Mouse (Mus musculus): ENCODE data around the gene Rnf10. TPM values are rescaled to one million over a fixed set of nuclear protein-coding genes. Genes with fewer than 3 reads are reported as not detected.

The Rnf10 gene
- polyA plus RNA-seq, 1 experiment from 2014 or later: 120 TPM

- H3K27me3 ChIP-seq (ENCODE audit: insufficient read depth, low read length): no peaks in the 10 kb centered on the region
- H3K9me3 ChIP-seq (replicated peaks; ENCODE audit: low read length): no peaks in the 10 kb centered on the region
- TF ChIP-seq CTCF (IDR thresholded peaks at IDR 0.05; ENCODE audit: low read depth): peak; percentile 56
- peak overlapping the region; percentile 79 for H3K4me3 ChIP-seq (replicated peaks; ENCODE audit: low read depth, low read length)
- under 1% methylated on average over 46 of the region's 46 CpGs for WGBS
- H3K4me1 ChIP-seq (replicated peaks; ENCODE audit: insufficient read depth, low read length): peaks cover 13% of the 10 kb centered on the region; the same call in 1 of the 2 replicates
- H3K27ac ChIP-seq: peak overlapping the region; percentile 95
- ATAC-seq (replicated peaks; ENCODE audit: low FRiP score, low read depth) (no peak; the same call in 1 of the 2 replicates), DNase-seq (ENCODE audit: low spot score) (peak; percentile 93)
- peak overlapping the region; percentile 70 for H3K4me2 ChIP-seq (ENCODE audit: low read length)
- H3K36me3 ChIP-seq (ENCODE audit: insufficient read depth, low read length): peaks cover 21% of the 10 kb centered on the region
- H3K9ac ChIP-seq (ENCODE audit: low read depth, low read length): peak overlapping the region; percentile 84
These were observed 27.5 kb upstream of the Rnf10 start for GRCm38 (mm10) chr5:115300035-115300744.

- Histone ChIP-seq H3K27ac (no peak overlapping the region), H3K9ac (ENCODE audit: low read depth, low read length) (no peak overlapping the region)
- WGBS: 77% methylated on average over 10 of the region's 10 CpGs
These were observed 23.6 kb upstream of the Rnf10 start for GRCm38 (mm10) chr5:115296347-115296746.

GRCm38 (mm10) chr5:115294173-115294572, 21.5 kb upstream of the Rnf10 start:
- 94% methylated on average over 8 of the region's 8 CpGs for WGBS
- peaks cover 41% of the 10 kb centered on the region for H3K36me3 ChIP-seq (ENCODE audit: insufficient read depth, low read length)

More at GRCm38 (mm10) chr5:115296347-115296746, 23.6 kb upstream of the Rnf10 start:
- Histone ChIP-seq H3K36me3 (ENCODE audit: insufficient read depth, low read length) (peaks cover 28% of the 10 kb centered on the region), H3K4me3 (replicated peaks; ENCODE audit: low read depth, low read length) (no peak overlapping the region), H3K4me1 (replicated peaks; ENCODE audit: insufficient read depth, low read length) (peaks cover 13% of the 10 kb centered on the region; the same call in 1 of the 2 replicates), H3K9me3 (replicated peaks; ENCODE audit: low read length) (no peaks in the 10 kb centered on the region), H3K27me3 (ENCODE audit: insufficient read depth, low read length) (no peaks in the 10 kb centered on the region), H3K4me2 (ENCODE audit: low read length) (no peak overlapping the region)
- ATAC-seq (replicated peaks; ENCODE audit: low FRiP score, low read depth) (no peak), DNase-seq (ENCODE audit: low spot score) (no peak)
- no peak for TF ChIP-seq CTCF (IDR thresholded peaks at IDR 0.05; ENCODE audit: low read depth)

GRCm38 (mm10) chr5:115284735-115285134, 12.0 kb upstream of the Rnf10 start:
- H3K4me3 ChIP-seq (replicated peaks; ENCODE audit: low read depth, low read length): no peak overlapping the region
- H3K27me3 ChIP-seq (ENCODE audit: insufficient read depth, low read length): no peaks in the 10 kb centered on the region
- TF ChIP-seq CTCF (IDR thresholded peaks at IDR 0.05; ENCODE audit: low read depth): peak; percentile 56
- no peak for DNase-seq (ENCODE audit: low spot score)
- peaks cover 23% of the 10 kb centered on the region for H3K36me3 ChIP-seq (ENCODE audit: insufficient read depth, low read length)
- no peak overlapping the region for H3K27ac ChIP-seq
- H3K4me2 ChIP-seq (ENCODE audit: low read length): no peak overlapping the region
- no peak for ATAC-seq (replicated peaks; ENCODE audit: low FRiP score, low read depth)
- H3K9ac ChIP-seq (ENCODE audit: low read depth, low read length): no peak overlapping the region
- H3K4me1 ChIP-seq (replicated peaks; ENCODE audit: insufficient read depth, low read length): no peaks in the 10 kb centered on the region
- H3K9me3 ChIP-seq (replicated peaks; ENCODE audit: low read length): no peaks in the 10 kb centered on the region
- WGBS: 90% methylated on average over 3 of the region's 3 CpGs

More at GRCm38 (mm10) chr5:115294173-115294572, 21.5 kb upstream of the Rnf10 start:
- Histone ChIP-seq H3K9ac (ENCODE audit: low read depth, low read length) (no peak overlapping the region), H3K27ac (no peak overlapping the region), H3K4me3 (replicated peaks; ENCODE audit: low read depth, low read length) (no peak overlapping the region), H3K4me2 (ENCODE audit: low read length) (no peak overlapping the region), H3K4me1 (replicated peaks; ENCODE audit: insufficient read depth, low read length) (peaks cover 10% of the 10 kb centered on the region; the same call in 1 of the 2 replicates), H3K9me3 (replicated peaks; ENCODE audit: low read length) (no peaks in the 10 kb centered on the region), H3K27me3 (ENCODE audit: insufficient read depth, low read length) (no peaks in the 10 kb centered on the region)
- no peak for DNase-seq (ENCODE audit: low spot score)
- ATAC-seq (replicated peaks; ENCODE audit: low FRiP score, low read depth): no peak
- peak; percentile 35; the same call in 1 of the 2 replicates for TF ChIP-seq CTCF (IDR thresholded peaks at IDR 0.05; ENCODE audit: low read depth)

GRCm38 (mm10) chr5:115280050-115280687, 7.5 kb upstream of the Rnf10 start:
- ATAC-seq (replicated peaks; ENCODE audit: low FRiP score, low read depth) (no peak), DNase-seq (ENCODE audit: low spot score) (no peak)
- Histone ChIP-seq H3K9me3 (replicated peaks; ENCODE audit: low read length) (no peaks in the 10 kb centered on the region), H3K36me3 (ENCODE audit: insufficient read depth, low read length) (peaks cover 14% of the 10 kb centered on the region), H3K9ac (ENCODE audit: low read depth, low read length) (peak overlapping the region; percentile 85), H3K4me3 (replicated peaks; ENCODE audit: low read depth, low read length) (peak overlapping the region; percentile 91), H3K4me2 (ENCODE audit: low read length) (peak overlapping the region; percentile 79), H3K27me3 (ENCODE audit: insufficient read depth, low read length) (no peaks in the 10 kb centered on the region), H3K27ac (peak overlapping the region; percentile 65; the same call in 1 of the 2 replicates), H3K4me1 (replicated peaks; ENCODE audit: insufficient read depth, low read length) (no peaks in the 10 kb centered on the region)
- WGBS: 4% methylated on average over 17 of the region's 17 CpGs
- TF ChIP-seq CTCF (IDR thresholded peaks at IDR 0.05; ENCODE audit: low read depth): no peak

- peak within 1 kb of the TSS; percentile 65; the same call in 1 of the 2 replicates for H3K27ac ChIP-seq
- peak; percentile 82 for DNase-seq (ENCODE audit: low spot score)
- peak within 1 kb of the TSS; percentile 79 for H3K4me2 ChIP-seq (ENCODE audit: low read length)
- peaks cover 10% of the 10 kb centered on the region for H3K36me3 ChIP-seq (ENCODE audit: insufficient read depth, low read length)
- 3% methylated on average over 41 of the region's 45 CpGs for WGBS
- TF ChIP-seq CTCF (IDR thresholded peaks at IDR 0.05; ENCODE audit: low read depth): no peak
- no peaks in the 10 kb centered on the region; the same call in 1 of the 2 replicates for H3K4me1 ChIP-seq (replicated peaks; ENCODE audit: insufficient read depth, low read length)
- no peaks in the 10 kb centered on the region for H3K27me3 ChIP-seq (ENCODE audit: insufficient read depth, low read length)
- H3K4me3 ChIP-seq (replicated peaks; ENCODE audit: low read depth, low read length): peak within 1 kb of the TSS; percentile 91
- H3K9ac ChIP-seq (ENCODE audit: low read depth, low read length): peak within 1 kb of the TSS; percentile 85
- ATAC-seq (replicated peaks; ENCODE audit: low FRiP score, low read depth): peak; percentile 70; the same call in 1 of the 2 replicates
- no peaks in the 10 kb centered on the region for H3K9me3 ChIP-seq (replicated peaks; ENCODE audit: low read length)
These were observed 6.7 kb upstream of the Rnf10 start, which contains the start of gene Coq5 for GRCm38 (mm10) chr5:115279226-115280049. TSS of gene Coq5 (plus strand) at chr5:115279666.

All from kidney, postnatal 0 days (tissue).